Mouse (Mus musculus) CH12.LX (cell line): ENCODE measurements at regions not wholly inside any gene's neighbourhood (a gene's known extent, or its start where the extent isn't known, plus 50 kb on each side); places are given as distances from the start of the nearest gene placed in this dataset.

Experiments used
- DNase-seq: peaks from one replicate; pipeline ENCODE4 v3.0.0-alpha.2; 2013; ENCODE audit errors: extremely low read depth
- H3K27ac ChIP-seq: 2 replicates; pipeline ENCODE4 v1.5.1; 2012; ENCODE audit warnings: low read depth, mild to moderate bottlenecking, control low read depth, moderate library complexity; ENCODE audit not compliant: insufficient read depth
- H3K27me3 ChIP-seq: replicated peaks from 2 replicates; pipeline ENCODE3; 2012; ENCODE audit warnings: inconsistent platforms
- H3K36me3 ChIP-seq, 2 experiments: replicated peaks in 1 of 2; 2 replicates each; pipeline versions ENCODE3 to v1.6.1; 2012; ENCODE audit warnings: inconsistent platforms in 1 of 2, low read length in 1 of 2, mild to moderate bottlenecking in 1 of 2, mixed read lengths in 1 of 2, moderate library complexity in 1 of 2; ENCODE audit not compliant: control insufficient read depth in 1 of 2, insufficient read depth in 1 of 2
- H3K4me1 ChIP-seq, 2 experiments: 2 replicates each; pipeline ENCODE4 v1.6.1; 2012; ENCODE audit warnings: inconsistent platforms in 1 of 2, moderate library complexity in 1 of 2; ENCODE audit not compliant: insufficient read depth in 2 of 2, control insufficient read depth in 1 of 2
- H3K4me2 ChIP-seq: 2 replicates; pipeline ENCODE4 v1.6.1; 2012; ENCODE audit warnings: low read depth, mild to moderate bottlenecking, control low read depth; ENCODE audit not compliant: poor library complexity, insufficient read depth, severe bottlenecking
- H3K4me3 ChIP-seq, 3 experiments: fragments of 150-350 bp in 1 of 3; sonication (generic) in 1 of 3; replicated peaks in 1 of 3; 2 replicates each; pipeline versions ENCODE3 to v1.5.1; 2011 to 2012; ENCODE audit warnings: low read depth in 2 of 3, low read length in 2 of 3, mild to moderate bottlenecking in 2 of 3, moderate library complexity in 2 of 3, control low read depth in 1 of 3, improper control_type of control experiment in 1 of 3, inconsistent platforms in 1 of 3, mixed read lengths in 1 of 3; ENCODE audit not compliant: poor library complexity in 1 of 3
- H3K79me2 ChIP-seq: replicated peaks from 2 replicates; pipeline ENCODE4 v1.6.1; 2012; ENCODE audit warnings: mild to moderate bottlenecking, moderate library complexity; ENCODE audit not compliant: control insufficient read depth, poor library complexity, insufficient read depth, severe bottlenecking; ENCODE audit errors: extremely low read depth
- H3K9ac ChIP-seq: 2 replicates; pipeline ENCODE4 v1.6.1; 2012; ENCODE audit warnings: low read depth, mild to moderate bottlenecking, control low read depth, moderate library complexity; ENCODE audit not compliant: insufficient read depth
- H3K9me3 ChIP-seq: replicated peaks from 2 replicates; pipeline ENCODE3; 2012; ENCODE audit warnings: low read length, inconsistent platforms, mixed read lengths
- BHLHE40 ChIP-seq: IDR thresholded peaks from 2 replicates; pipeline ENCODE4 v1.6.1; 2011; ENCODE audit warnings: mild to moderate bottlenecking, low read depth, low read length, improper control_type of control experiment
- CHD1 ChIP-seq: IDR thresholded peaks from 2 replicates; pipeline ENCODE4 v1.6.1; 2012; ENCODE audit warnings: low read depth, low read length, improper control_type of control experiment, inconsistent platforms
- CHD2 ChIP-seq: IDR thresholded peaks from 2 replicates; pipeline ENCODE4 v1.6.1; 2011; ENCODE audit warnings: low read length, improper control_type of control experiment
- CTCF ChIP-seq, 2 experiments: IDR thresholded peaks in 1 of 2; conservative IDR thresholded peaks in 1 of 2; 2 replicates each; pipeline ENCODE4 v1.5.1; 2011 to 2012; ENCODE audit warnings: low read depth in 2 of 2, low read length in 2 of 2, improper control_type of control experiment in 1 of 2, inconsistent platforms in 1 of 2, mild to moderate bottlenecking in 1 of 2, moderate library complexity in 1 of 2
- E2F4 ChIP-seq: IDR thresholded peaks from 2 replicates; pipeline ENCODE4 v1.6.1; 2011; ENCODE audit warnings: low read depth, low read length, improper control_type of control experiment; ENCODE audit not compliant: insufficient replicate concordance
- ELF1 ChIP-seq: IDR thresholded peaks from 2 replicates; pipeline ENCODE4 v1.6.1; 2014; ENCODE audit warnings: low read depth, mild to moderate bottlenecking, inconsistent platforms, low read length, improper control_type of control experiment
- IRF4 ChIP-seq: IDR thresholded peaks from 2 replicates; pipeline ENCODE4 v1.6.1; 2014; ENCODE audit warnings: low read depth, mild to moderate bottlenecking, inconsistent platforms, low read length, improper control_type of control experiment
- JUN ChIP-seq: IDR thresholded peaks from 2 replicates; pipeline ENCODE4 v1.6.1; 2011; ENCODE audit warnings: low read depth, mild to moderate bottlenecking, low read length, improper control_type of control experiment, moderate library complexity; ENCODE audit not compliant: insufficient read depth
- JUND ChIP-seq: conservative IDR thresholded peaks from 2 replicates; pipeline ENCODE4 v1.6.1; 2011; ENCODE audit warnings: low read depth, low read length, improper control_type of control experiment
- MAZ ChIP-seq: IDR thresholded peaks from 2 replicates; pipeline ENCODE4 v1.6.1; 2012; ENCODE audit warnings: low read depth, mild to moderate bottlenecking, inconsistent platforms, low read length, improper control_type of control experiment, moderate library complexity
- MXI1 ChIP-seq: IDR thresholded peaks from 2 replicates; pipeline ENCODE4 v1.6.1; 2011; ENCODE audit warnings: mild to moderate bottlenecking, low read depth, low read length, improper control_type of control experiment
- MYC ChIP-seq: IDR thresholded peaks from 2 replicates; pipeline ENCODE4 v1.6.1; 2011; ENCODE audit warnings: low read depth, mild to moderate bottlenecking, improper control_type of control experiment, low read length
- NELFE ChIP-seq: IDR thresholded peaks from 2 replicates; pipeline ENCODE4 v1.6.1; 2011; ENCODE audit warnings: low read depth, low read length, improper control_type of control experiment
- NRF1 ChIP-seq: IDR thresholded peaks from 2 replicates; pipeline ENCODE4 v1.6.1; 2014; ENCODE audit warnings: low read depth, mild to moderate bottlenecking, inconsistent platforms, low read length, improper control_type of control experiment, moderate library complexity
- PAX5 ChIP-seq: IDR thresholded peaks from 2 replicates; pipeline ENCODE4 v1.6.1; 2012; ENCODE audit warnings: low read length, inconsistent platforms, mixed read lengths
- POLR2A ChIP-seq: IDR thresholded peaks from 2 replicates; pipeline ENCODE4 v1.6.1; 2011; ENCODE audit warnings: low read depth, mild to moderate bottlenecking, improper control_type of control experiment, low read length
- SMC3 ChIP-seq: IDR thresholded peaks from 2 replicates; pipeline ENCODE4 v1.6.1; 2011; ENCODE audit warnings: low read depth, low read length, improper control_type of control experiment
- TCF12 ChIP-seq: IDR thresholded peaks from 2 replicates; pipeline ENCODE4 v1.6.1; 2014; ENCODE audit warnings: low read depth, mild to moderate bottlenecking, inconsistent platforms, low read length, improper control_type of control experiment
- UBTF ChIP-seq: IDR thresholded peaks from 2 replicates; pipeline ENCODE4 v1.6.1; 2012; ENCODE audit warnings: low read depth, mild to moderate bottlenecking, inconsistent platforms, low read length, improper control_type of control experiment, moderate library complexity
- USF1 ChIP-seq: IDR thresholded peaks from 2 replicates; pipeline ENCODE4 v1.6.1; 2014; ENCODE audit warnings: low read depth, mild to moderate bottlenecking, inconsistent platforms, low read length, improper control_type of control experiment
- ZC3H11A ChIP-seq: IDR thresholded peaks from 2 replicates; pipeline ENCODE4 v1.6.1; 2012; ENCODE audit warnings: low read depth, mild to moderate bottlenecking, inconsistent platforms, low read length, improper control_type of control experiment
- ZMIZ1 ChIP-seq: IDR thresholded peaks from 2 replicates; pipeline ENCODE4 v1.6.1; 2012; ENCODE audit warnings: low read depth, mild to moderate bottlenecking, inconsistent platforms, low read length, improper control_type of control experiment
- ZNF384 ChIP-seq: IDR thresholded peaks from 2 replicates; pipeline ENCODE4 v1.6.1; 2012; ENCODE audit warnings: low read depth, low read length, improper control_type of control experiment, inconsistent platforms
- dilution Hi-C: fragments of 300-500 bp; cut with MboI; formaldehyde crosslinking; loops from 2 replicates; pipeline ENCODE4 v1.14.3; 2020; ENCODE audit warnings: low sequenced_read_pairs; ENCODE audit not compliant: extremely low pct_unique_long_range_greater_than_20kb, extremely low pct_ligation_motif_present
- in situ Hi-C: fragments of 300-500 bp; cut with MboI; formaldehyde crosslinking; loops from 3 replicates; pipeline ENCODE4 v1.14.3; 2019; ENCODE audit warnings: low sequenced_read_pairs, low pct_ligation_motif_present, low pct_unique_long_range_greater_than_20kb, mixed read lengths

DNA sequence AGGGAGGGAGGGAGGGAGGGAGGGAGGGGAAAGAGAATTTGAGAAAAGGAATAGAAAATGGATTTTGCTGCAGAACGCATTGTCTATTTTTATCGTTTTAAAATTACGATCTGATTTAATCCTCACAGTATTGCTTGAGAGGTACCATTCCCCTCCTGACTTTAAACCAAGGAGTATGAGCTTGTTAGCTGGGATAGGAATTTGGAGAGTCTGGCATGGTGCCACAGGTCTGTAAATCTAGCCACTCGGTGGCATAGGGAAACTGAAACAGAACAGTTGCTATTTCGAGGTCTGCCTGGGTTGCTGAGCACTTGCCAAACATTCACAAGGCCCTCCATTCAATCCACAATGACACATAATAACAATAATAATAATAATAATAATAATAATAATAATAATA, 171.6 kb downstream of the Gxylt1 start:
- Histone ChIP-seq H3K4me2 (no peak overlapping the region), H3K27ac (no peak overlapping the region), H3K4me3 (no peak overlapping the region), H3K9me3 (peaks cover 65% of the 10 kb centered on the region), H3K36me3 (no peaks in the 10 kb centered on the region), H3K27me3 (no peaks in the 10 kb centered on the region), H3K79me2 (no peaks in the 10 kb centered on the region), H3K4me1 (no peaks in the 10 kb centered on the region), H3K9ac (no peak overlapping the region)
- in situ Hi-C loops (no loop called here), dilution Hi-C loops (no loop called here)
- DNase-seq = no peak
- no peak for TF ChIP-seq MXI1
- TF ChIP-seq UBTF = no peak
- TF ChIP-seq NELFE = no peak
- no peak for TF ChIP-seq CHD2
- no peak for TF ChIP-seq ELF1
- no peak for TF ChIP-seq JUND
- no peak for TF ChIP-seq CTCF (conservative IDR thresholded peaks at IDR 0.05 in 1 of 2, IDR thresholded peaks at IDR 0.05 in 1 of 2; ENCODE audit: low read depth in 2 of 2, low read length in 2 of 2)
- no peak for TF ChIP-seq ZC3H11A
- no peak for TF ChIP-seq IRF4
- TF ChIP-seq JUN = no peak
- TF ChIP-seq BHLHE40 = no peak
- TF ChIP-seq MAZ = no peak
- no peak for TF ChIP-seq USF1
- no peak for TF ChIP-seq NRF1
- TF ChIP-seq PAX5 = no peak
- TF ChIP-seq TCF12 = no peak
- TF ChIP-seq ZMIZ1 = no peak
- no peak for TF ChIP-seq POLR2A

DNA sequence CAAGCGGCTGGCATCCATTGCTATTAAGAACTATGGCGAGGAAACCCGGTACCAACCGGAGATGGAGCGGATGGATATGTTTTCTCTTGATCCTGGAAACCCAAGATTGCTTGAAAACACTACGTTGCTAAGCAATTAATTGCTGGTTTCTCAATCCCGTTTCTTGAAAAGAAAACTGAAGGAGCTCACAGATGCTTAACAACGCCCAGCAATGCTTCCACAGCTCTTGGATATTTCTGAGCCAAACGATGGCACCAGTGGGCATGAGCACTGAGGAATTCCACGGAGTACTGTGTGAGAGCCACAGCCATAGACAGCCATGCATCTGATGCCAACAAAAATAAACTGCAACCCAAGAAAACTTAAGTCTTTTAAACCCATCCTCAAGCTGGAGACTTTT, 173.1 kb downstream of the Gxylt1 start:
- Histone ChIP-seq H3K9ac (no peak overlapping the region), H3K27ac (no peak overlapping the region), H3K79me2 (no peaks in the 10 kb centered on the region), H3K4me3 (no peak overlapping the region), H3K36me3 (no peaks in the 10 kb centered on the region), H3K4me1 (no peaks in the 10 kb centered on the region), H3K27me3 (no peaks in the 10 kb centered on the region), H3K9me3 (peaks cover 66% of the 10 kb centered on the region), H3K4me2 (no peak overlapping the region)
- no peak for TF ChIP-seq ZMIZ1
- no peak for TF ChIP-seq MXI1
- TF ChIP-seq IRF4 = no peak
- no peak for TF ChIP-seq UBTF
- no peak for TF ChIP-seq JUN
- TF ChIP-seq ELF1 = no peak
- TF ChIP-seq MYC = no peak
- no peak for TF ChIP-seq ZNF384
- no peak for TF ChIP-seq CHD1
- no peak for TF ChIP-seq E2F4
- TF ChIP-seq MAZ = no peak
- no peak for TF ChIP-seq SMC3
- no peak for DNase-seq
- dilution Hi-C loops (no loop called here), in situ Hi-C loops (no loop called here)
